Mouse (Mus musculus): Measurements from ENCODE around the gene Ubr4. TPM values are rescaled to one million over a fixed set of nuclear protein-coding genes. Genes with fewer than 3 reads are reported as not detected.

Ubr4 gene
- polyA plus RNA-seq, 2 experiments: 86.6 to 159 TPM

GRCm38 (mm10) chr4:139403214-139403613 is 50.8 kb downstream of the Ubr4 start:
- 85% methylated on average over 14 of the region's 14 CpGs for WGBS
- no peaks in the 10 kb centered on the region for H3K9me3 ChIP-seq (ENCODE audit: control insufficient read depth, low read length)
- peaks cover 97% of the 10 kb centered on the region for H3K36me3 ChIP-seq (ENCODE audit: control insufficient read depth, insufficient read depth, low read length)
- ATAC-seq (ENCODE audit: low FRiP score, low read depth) (no peak), DNase-seq (ENCODE audit: low spot score) (no peak)
- H3K9ac ChIP-seq (ENCODE audit: low read depth, low read length, severe bottlenecking): no peak overlapping the region
- H3K27ac ChIP-seq (replicated peaks; ENCODE audit: low read depth, low read length): no peak overlapping the region
- no peaks in the 10 kb centered on the region for H3K4me1 ChIP-seq (ENCODE audit: control insufficient read depth, insufficient read depth, low read length)
- no peak overlapping the region for H3K4me2 ChIP-seq (replicated peaks; ENCODE audit: low read depth, low read length, severe bottlenecking)
- TF ChIP-seq POLR2A (IDR thresholded peaks at IDR 0.05; ENCODE audit: borderline replicate concordance, extremely low read depth, insufficient read depth, insufficient read length): no peak
- no peaks in the 10 kb centered on the region for H3K27me3 ChIP-seq (ENCODE audit: control insufficient read depth, insufficient read depth, low read length)
- no peak overlapping the region for H3K4me3 ChIP-seq (replicated peaks; ENCODE audit: low read length)

- Histone ChIP-seq H3K4me2 (replicated peaks; ENCODE audit: low read depth, low read length, severe bottlenecking) (no peak overlapping the region), H3K27ac (replicated peaks; ENCODE audit: low read depth, low read length) (no peak overlapping the region), H3K9me3 (ENCODE audit: control insufficient read depth, low read length) (no peaks in the 10 kb centered on the region), H3K27me3 (ENCODE audit: control insufficient read depth, insufficient read depth, low read length) (no peaks in the 10 kb centered on the region), H3K36me3 (ENCODE audit: control insufficient read depth, insufficient read depth, low read length) (peaks cover 98% of the 10 kb centered on the region), H3K4me1 (ENCODE audit: control insufficient read depth, insufficient read depth, low read length) (no peaks in the 10 kb centered on the region), H3K4me3 (replicated peaks; ENCODE audit: low read length) (no peak overlapping the region), H3K9ac (ENCODE audit: low read depth, low read length, severe bottlenecking) (no peak overlapping the region)
- no peak for DNase-seq (ENCODE audit: low spot score)
- no peak for ATAC-seq (ENCODE audit: low FRiP score, low read depth)
- TF ChIP-seq POLR2A (IDR thresholded peaks at IDR 0.05; ENCODE audit: borderline replicate concordance, extremely low read depth, insufficient read depth, insufficient read length): no peak
- WGBS: 93% methylated on average over 3 of the region's 3 CpGs
Observed at GRCm38 (mm10) chr4:139411351-139411750, 58.9 kb downstream of the Ubr4 start.

GRCm38 (mm10) chr4:139417868-139418267 is 65.5 kb downstream of the Ubr4 start:
- H3K4me2 ChIP-seq (replicated peaks; ENCODE audit: low read depth, low read length, severe bottlenecking): no peak overlapping the region
- H3K9ac ChIP-seq (ENCODE audit: low read depth, low read length, severe bottlenecking): no peak overlapping the region
- H3K27me3 ChIP-seq (ENCODE audit: control insufficient read depth, insufficient read depth, low read length): no peaks in the 10 kb centered on the region
- TF ChIP-seq POLR2A (IDR thresholded peaks at IDR 0.05; ENCODE audit: borderline replicate concordance, extremely low read depth, insufficient read depth, insufficient read length): no peak
- no peaks in the 10 kb centered on the region for H3K9me3 ChIP-seq (ENCODE audit: control insufficient read depth, low read length)
- no peak overlapping the region for H3K4me3 ChIP-seq (replicated peaks; ENCODE audit: low read length)
- no peaks in the 10 kb centered on the region for H3K4me1 ChIP-seq (ENCODE audit: control insufficient read depth, insufficient read depth, low read length)
- peaks cover 98% of the 10 kb centered on the region for H3K36me3 ChIP-seq (ENCODE audit: control insufficient read depth, insufficient read depth, low read length)
- ATAC-seq (ENCODE audit: low FRiP score, low read depth): no peak
- 78% methylated on average over 1 of the region's 1 CpGs for WGBS
- H3K27ac ChIP-seq (replicated peaks; ENCODE audit: low read depth, low read length): no peak overlapping the region
- no peak for DNase-seq (ENCODE audit: low spot score)

- ATAC-seq (ENCODE audit: low FRiP score, low read depth): no peak
- Histone ChIP-seq H3K4me1 (ENCODE audit: control insufficient read depth, insufficient read depth, low read length) (no peaks in the 10 kb centered on the region), H3K4me2 (replicated peaks; ENCODE audit: low read depth, low read length, severe bottlenecking) (no peak overlapping the region), H3K27me3 (ENCODE audit: control insufficient read depth, insufficient read depth, low read length) (no peaks in the 10 kb centered on the region), H3K9me3 (ENCODE audit: control insufficient read depth, low read length) (no peaks in the 10 kb centered on the region), H3K27ac (replicated peaks; ENCODE audit: low read depth, low read length) (no peak overlapping the region), H3K9ac (ENCODE audit: low read depth, low read length, severe bottlenecking) (no peak overlapping the region), H3K36me3 (ENCODE audit: control insufficient read depth, insufficient read depth, low read length) (peaks cover 99% of the 10 kb centered on the region), H3K4me3 (replicated peaks; ENCODE audit: low read length) (no peak overlapping the region)
- no peak for DNase-seq (ENCODE audit: low spot score)
- no peak for TF ChIP-seq POLR2A (IDR thresholded peaks at IDR 0.05; ENCODE audit: borderline replicate concordance, extremely low read depth, insufficient read depth, insufficient read length)
- 94% methylated on average over 7 of the region's 7 CpGs for WGBS
Observed at GRCm38 (mm10) chr4:139421621-139422020, 69.2 kb downstream of the Ubr4 start.

GRCm38 (mm10) chr4:139422409-139422808 is 70.0 kb downstream of the Ubr4 start:
- Histone ChIP-seq H3K27ac (replicated peaks; ENCODE audit: low read depth, low read length) (no peak overlapping the region), H3K4me1 (ENCODE audit: control insufficient read depth, insufficient read depth, low read length) (no peaks in the 10 kb centered on the region), H3K4me3 (replicated peaks; ENCODE audit: low read length) (no peak overlapping the region), H3K4me2 (replicated peaks; ENCODE audit: low read depth, low read length, severe bottlenecking) (no peak overlapping the region), H3K27me3 (ENCODE audit: control insufficient read depth, insufficient read depth, low read length) (no peaks in the 10 kb centered on the region), H3K9ac (ENCODE audit: low read depth, low read length, severe bottlenecking) (no peak overlapping the region), H3K9me3 (ENCODE audit: control insufficient read depth, low read length) (no peaks in the 10 kb centered on the region), H3K36me3 (ENCODE audit: control insufficient read depth, insufficient read depth, low read length) (peaks cover 99% of the 10 kb centered on the region)
- DNase-seq (ENCODE audit: low spot score) (no peak), ATAC-seq (ENCODE audit: low FRiP score, low read depth) (no peak)
- WGBS: 89% methylated on average over 2 of the region's 2 CpGs
- no peak for TF ChIP-seq POLR2A (IDR thresholded peaks at IDR 0.05; ENCODE audit: borderline replicate concordance, extremely low read depth, insufficient read depth, insufficient read length)

- no peak for ATAC-seq (ENCODE audit: low FRiP score, low read depth)
- WGBS: 78% methylated on average over 2 of the region's 2 CpGs
Observed at GRCm38 (mm10) chr4:139423270-139423669, 70.9 kb downstream of the Ubr4 start.

More at GRCm38 (mm10) chr4:139423270-139423669, 70.9 kb downstream of the Ubr4 start:
- H3K27me3 ChIP-seq (ENCODE audit: control insufficient read depth, insufficient read depth, low read length): no peaks in the 10 kb centered on the region
- no peaks in the 10 kb centered on the region for H3K4me1 ChIP-seq (ENCODE audit: control insufficient read depth, insufficient read depth, low read length)
- H3K9ac ChIP-seq (ENCODE audit: low read depth, low read length, severe bottlenecking): no peak overlapping the region
- no peak overlapping the region for H3K27ac ChIP-seq (replicated peaks; ENCODE audit: low read depth, low read length)
- H3K36me3 ChIP-seq (ENCODE audit: control insufficient read depth, insufficient read depth, low read length): peaks cover 99% of the 10 kb centered on the region
- no peak overlapping the region for H3K4me2 ChIP-seq (replicated peaks; ENCODE audit: low read depth, low read length, severe bottlenecking)
- no peaks in the 10 kb centered on the region for H3K9me3 ChIP-seq (ENCODE audit: control insufficient read depth, low read length)
- no peak for TF ChIP-seq POLR2A (IDR thresholded peaks at IDR 0.05; ENCODE audit: borderline replicate concordance, extremely low read depth, insufficient read depth, insufficient read length)
- no peak for DNase-seq (ENCODE audit: low spot score)
- no peak overlapping the region for H3K4me3 ChIP-seq (replicated peaks; ENCODE audit: low read length)

Data from limb, embryonic 14.5 days (tissue).